Mouse (Mus musculus) frontal cortex, adult 2 months (tissue): ENCODE data around the gene Cox20. TPM values are rescaled to one million over a fixed set of nuclear protein-coding genes. Genes with fewer than 3 reads are reported as not detected.
A peak's percentile ranks its signal among the peaks of the same experiment; 100 is the strongest.

ENCODE experiments used
- DNase-seq, 2 experiments: peaks; one replicate each; pipeline ENCODE4 v3.0.0; 2022; ENCODE audit warnings: low spot score in 1 of 2; ENCODE audit errors: extremely low spot score in 1 of 2
- polyA plus RNA-seq: library from polyadenylated mRNA; depleted of rRNA; stranded (reverse); fragments of >200 nt; gene quantifications from 2 replicates; pipeline ENCODE4 v1.2.3, GENCODE M21; 2012

Gene Cox20
- polyA plus RNA-seq, 1 experiment = 86.9 TPM

- DNase-seq = peak in 1 of 2 experiments; percentile 46
These were observed 536 bp downstream of the Cox20 start for GRCm38 (mm10) chr1:178319295-178320037.

DNA sequence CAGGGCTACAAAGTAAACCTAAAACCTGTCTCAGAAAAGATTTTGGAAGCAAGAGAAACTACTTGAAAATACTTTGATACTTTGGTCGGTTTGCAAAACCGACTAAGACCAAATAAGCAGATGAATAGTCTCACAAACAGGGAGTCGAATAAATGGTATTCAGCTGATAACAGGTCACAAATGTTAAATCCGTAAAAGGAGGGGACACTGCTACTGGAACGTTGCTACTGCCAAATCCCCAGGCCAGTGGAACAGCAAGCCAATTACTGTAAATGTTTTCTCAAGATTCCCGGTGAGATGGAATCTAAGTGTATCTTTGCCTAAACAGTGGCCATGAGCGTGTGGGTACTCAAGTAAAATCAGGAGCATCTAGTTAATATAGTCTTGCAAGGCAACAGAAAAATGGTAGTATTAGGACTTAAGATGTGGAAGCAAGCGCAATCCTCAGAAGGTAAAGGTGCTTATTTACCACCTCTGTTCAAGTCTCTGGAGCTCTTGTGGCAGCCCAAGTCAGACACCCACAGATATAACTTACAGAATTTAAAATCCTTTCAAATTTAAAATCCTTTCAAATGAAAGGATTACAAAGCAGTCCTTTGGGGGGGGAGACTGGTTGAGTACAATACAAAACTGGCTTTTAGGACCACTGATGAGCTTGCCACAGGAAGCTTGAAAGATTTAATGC lies 1.2 kb downstream of the Cox20 start:
- DNase-seq = no peak

DNA sequence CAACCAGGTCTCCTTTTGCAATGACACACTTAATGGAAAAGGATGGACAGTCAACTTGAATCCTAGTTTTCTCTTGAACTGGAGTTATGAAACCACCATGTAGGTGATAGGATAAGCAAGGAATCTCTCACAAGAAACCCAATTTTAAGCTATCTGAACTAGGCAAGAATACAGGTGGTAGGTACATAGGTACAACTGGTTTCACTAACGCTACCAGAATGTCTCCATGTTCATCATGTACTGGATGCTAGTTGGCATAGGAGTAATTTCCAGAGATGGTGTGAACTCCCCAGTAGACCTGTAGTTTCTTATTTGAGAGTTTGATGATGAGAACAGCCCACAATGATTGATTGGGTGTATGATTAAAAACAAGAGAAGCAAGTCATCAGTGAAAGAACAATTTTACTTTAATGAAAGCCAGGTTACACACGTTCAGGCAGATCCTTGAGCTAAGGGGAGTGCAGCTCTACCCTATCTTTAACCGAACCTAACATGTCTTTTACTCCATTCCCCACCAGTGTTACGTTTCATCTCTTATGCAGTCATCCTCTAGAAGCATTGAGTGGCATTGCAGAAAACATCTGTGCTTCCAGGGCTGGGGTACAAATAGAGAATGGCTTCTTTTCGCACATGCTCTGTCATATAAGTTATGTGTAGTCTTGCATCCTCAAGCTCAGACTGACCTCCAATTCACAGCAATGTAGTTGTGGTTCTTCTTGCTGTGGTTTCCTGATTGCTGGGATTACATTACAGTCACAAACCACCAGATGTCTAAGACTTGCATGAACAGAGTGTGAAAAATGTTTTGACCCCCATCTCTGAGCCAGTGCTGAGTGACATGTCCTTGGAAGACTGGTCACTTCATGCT lies 2.0 kb downstream of the Cox20 start:
- DNase-seq = no peak

- DNase-seq = no peak
These were observed 2.9 kb downstream of the Cox20 start for GRCm38 (mm10) chr1:178321730-178322357.

DNA sequence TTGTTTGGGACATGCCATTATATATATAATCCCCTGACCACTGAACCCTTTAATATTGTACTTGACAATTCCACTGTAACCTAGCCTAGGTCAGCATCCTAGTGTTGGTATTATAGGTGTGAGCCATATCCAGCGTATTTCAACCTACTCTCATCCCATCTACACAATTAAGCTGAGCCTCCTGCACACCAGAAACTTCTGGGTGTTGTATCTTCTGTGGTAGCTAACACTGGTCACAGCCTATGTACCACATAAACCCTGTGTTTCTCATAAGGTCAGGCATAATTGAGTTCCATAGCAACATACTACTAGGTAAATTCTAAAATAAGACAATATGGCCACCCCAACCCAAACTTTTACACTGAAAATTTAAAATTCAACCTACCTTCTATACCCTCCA lies 4.3 kb downstream of the Cox20 start:
- no peak for DNase-seq

GRCm38 (mm10) chr1:178324568-178324967 lies 5.6 kb downstream of the Cox20 start:
- DNase-seq = no peak

- no peak for DNase-seq
These were observed 7.4 kb downstream of the Cox20 start for GRCm38 (mm10) chr1:178326357-178326756.

- no peak for DNase-seq
These were observed 8.0 kb downstream of the Cox20 start for GRCm38 (mm10) chr1:178326950-178327349.

DNA sequence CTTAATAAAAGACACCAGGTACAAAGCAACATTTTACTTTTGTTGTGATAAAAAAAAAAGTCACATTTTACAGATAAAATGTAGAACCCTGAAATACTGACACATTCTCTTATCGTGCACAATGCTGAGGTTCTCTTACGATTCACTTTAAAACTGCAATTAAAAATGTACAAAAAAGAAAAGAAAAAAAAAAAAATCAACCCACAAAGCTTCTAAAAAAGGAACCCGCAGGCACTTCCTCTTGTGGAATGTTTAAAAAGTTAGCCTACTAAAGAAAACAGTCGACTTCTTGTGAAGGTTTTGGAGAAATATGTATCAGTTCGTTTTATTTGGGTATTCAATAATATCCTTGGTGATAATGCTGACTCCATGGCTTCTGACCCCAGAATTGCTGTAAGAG lies 10.1 kb downstream of the Cox20 start:
- DNase-seq = no peak

DNA sequence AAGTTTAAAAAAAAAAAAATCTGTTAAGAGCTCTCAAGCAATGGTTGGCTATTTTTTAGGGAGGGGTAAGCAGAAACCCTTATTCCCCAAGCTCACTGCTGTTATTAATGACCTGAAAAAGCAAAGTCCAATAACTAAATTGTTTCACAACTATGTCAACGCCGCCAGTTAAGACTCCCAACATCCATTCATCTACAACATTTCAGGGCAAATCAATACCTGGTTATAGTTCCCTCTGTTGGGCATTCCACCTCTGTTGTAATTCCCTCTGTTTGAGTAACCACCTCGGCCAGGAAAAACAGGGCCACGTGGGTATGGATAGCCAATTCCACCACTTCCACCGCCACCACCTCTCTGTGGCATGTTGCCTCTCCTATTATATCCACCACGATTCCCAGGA lies 11.0 kb downstream of the Cox20 start:
- no peak for DNase-seq

DNA sequence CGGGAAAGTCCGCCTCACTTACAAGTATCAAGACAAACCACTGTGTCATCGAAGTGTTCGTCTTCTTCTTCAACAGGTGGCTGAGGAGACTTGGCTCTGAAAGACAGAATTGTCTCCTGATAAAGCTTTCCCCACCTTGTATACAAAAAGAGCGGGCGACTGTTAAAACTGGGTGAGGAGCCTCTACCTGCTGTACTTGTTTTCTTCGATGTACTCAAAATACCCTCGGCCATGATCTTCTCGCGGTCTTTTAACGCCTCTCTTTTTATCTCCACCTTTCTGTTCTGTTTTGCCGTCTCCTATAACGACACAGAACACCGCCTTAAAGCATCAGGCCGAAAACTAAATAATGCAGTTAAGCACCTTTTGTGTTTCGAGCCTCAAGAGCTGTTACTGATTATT lies 16.9 kb downstream of the Cox20 start:
- DNase-seq = no peak

DNA sequence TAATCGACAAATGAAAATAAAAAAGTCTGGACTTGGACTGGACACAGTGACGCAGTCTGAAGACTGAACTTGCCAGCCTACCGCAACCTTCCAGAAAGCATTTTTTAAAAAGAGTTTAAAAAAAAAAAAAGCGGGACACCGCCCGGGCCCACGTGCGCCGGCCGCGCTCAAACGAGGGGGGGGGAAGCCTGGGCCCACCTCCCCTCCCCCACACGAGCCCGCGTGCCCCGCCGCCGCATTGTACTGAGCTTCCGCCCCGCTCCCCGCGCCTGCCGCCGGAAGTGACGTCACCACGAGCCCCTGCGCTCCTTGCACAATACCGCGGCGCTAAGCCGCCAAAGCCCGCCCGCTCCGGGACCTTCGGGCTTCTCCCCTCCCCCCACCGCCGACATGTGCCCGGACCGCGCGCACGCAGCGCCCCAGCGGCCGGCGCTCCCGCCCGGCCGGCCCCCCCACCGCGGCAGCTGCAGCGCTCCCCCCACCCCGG lies 17.4 kb downstream of the Cox20 start:
- DNase-seq = peak; percentile 79 to 90

GRCm38 (mm10) chr1:178336777-178337481 lies 18.0 kb downstream of the Cox20 start:
- DNase-seq = peak in 1 of 2 experiments; percentile 60

GRCm38 (mm10) chr1:178337551-178338317 lies 18.8 kb downstream of the Cox20 start, which contains the start of gene Hnrnpu:
Hnrnpu (minus strand) TSS chr1:178337797.
- DNase-seq = peak; percentile 86 to 97

DNA sequence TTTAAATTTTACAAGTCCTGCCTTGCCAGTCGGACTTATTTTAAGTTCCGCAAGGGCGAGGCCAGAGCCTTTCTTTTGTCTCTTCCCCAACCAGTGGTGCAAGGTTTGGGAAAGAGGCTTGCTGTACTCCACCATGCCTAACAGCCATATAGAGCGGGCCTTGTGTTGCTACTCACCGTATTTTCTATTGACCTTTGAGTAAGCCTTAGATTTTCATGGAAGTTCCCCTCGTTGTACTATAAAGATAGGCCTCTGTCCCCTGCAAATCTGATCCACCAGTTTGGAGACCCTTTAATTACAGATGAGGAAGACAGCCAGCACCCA lies 19.4 kb downstream of the Cox20 start:
- no peak for DNase-seq

DNA sequence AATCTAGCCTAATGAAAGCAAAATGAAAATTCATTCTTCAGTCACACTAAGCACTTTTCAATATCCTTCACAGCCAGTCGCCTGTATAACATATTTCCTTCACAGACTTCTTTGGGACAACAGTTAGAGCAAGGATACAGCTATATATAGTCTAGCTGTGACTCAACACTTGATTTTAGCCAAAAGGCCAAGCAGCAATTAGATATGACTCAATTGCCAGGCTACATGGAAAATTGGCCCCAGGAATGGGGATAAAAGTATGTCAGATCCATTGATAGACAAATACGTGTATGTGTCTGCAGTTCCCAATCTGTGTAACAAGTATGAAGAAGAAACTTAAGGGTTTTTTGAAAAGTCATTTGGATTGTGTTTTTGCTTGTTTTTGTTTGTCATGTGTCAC lies 21.3 kb downstream of the Cox20 start:
- no peak for DNase-seq

GRCm38 (mm10) chr1:178341435-178341834 lies 22.5 kb downstream of the Cox20 start:
- no peak for DNase-seq

DNA sequence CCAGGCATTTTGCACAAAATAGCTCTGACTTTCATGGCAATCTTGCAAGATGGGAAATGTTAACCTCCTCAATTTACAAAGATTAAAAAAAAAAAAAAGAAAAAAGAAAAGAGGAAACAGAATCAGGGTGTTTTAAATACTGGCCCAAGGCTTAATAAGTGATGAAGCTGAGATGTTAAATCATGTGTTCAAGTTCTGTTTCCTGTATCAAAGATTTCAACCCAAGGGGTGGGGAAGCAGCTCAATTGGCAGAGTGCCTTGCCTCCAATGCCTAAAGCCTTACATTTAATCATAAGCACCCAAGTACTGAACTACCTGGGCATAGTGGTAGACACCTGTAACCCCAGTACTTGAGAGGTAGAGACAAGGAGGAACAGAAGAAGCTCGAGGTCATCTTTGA lies 23.1 kb downstream of the Cox20 start:
- no peak for DNase-seq

DNA sequence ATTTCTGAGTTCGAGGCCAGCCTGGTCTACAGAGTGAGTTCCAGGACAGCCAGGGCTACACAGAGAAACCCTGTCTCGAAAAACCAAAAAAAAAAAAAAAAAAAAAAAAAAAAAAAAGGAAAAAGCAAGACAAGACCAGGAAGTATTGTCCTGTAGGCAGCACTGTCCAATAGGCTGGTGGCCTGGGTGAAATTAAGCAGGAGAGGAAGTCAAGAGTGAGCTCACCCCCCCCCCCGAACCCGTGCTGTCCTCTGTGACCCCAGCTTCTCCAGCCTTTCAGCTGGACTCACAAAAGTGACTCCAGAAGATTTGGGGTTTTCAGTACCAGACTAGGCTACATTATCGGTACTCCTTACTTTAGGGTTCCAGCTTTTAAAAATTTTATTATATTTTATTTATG lies 23.7 kb downstream of the Cox20 start:
- no peak for DNase-seq
